Mouse (Mus musculus) olfactory bulb, adult 2 months (tissue): Measurements from ENCODE around the gene Zmiz1.

Source experiments
- CTCF ChIP-seq: fragments of 200-500 bp; IDR thresholded peaks from 2 replicates; pipeline ENCODE4 v1.5.1; 2012; ENCODE audit warnings: low read depth, mild to moderate bottlenecking, low read length, moderate library complexity; ENCODE audit not compliant: insufficient read depth
- POLR2A ChIP-seq: fragments of 200-500 bp; IDR thresholded peaks from 2 replicates; pipeline ENCODE4 v1.6.1; 2012; ENCODE audit warnings: mild to moderate bottlenecking, low read depth, low read length, moderate library complexity; ENCODE audit not compliant: insufficient read depth

DNA sequence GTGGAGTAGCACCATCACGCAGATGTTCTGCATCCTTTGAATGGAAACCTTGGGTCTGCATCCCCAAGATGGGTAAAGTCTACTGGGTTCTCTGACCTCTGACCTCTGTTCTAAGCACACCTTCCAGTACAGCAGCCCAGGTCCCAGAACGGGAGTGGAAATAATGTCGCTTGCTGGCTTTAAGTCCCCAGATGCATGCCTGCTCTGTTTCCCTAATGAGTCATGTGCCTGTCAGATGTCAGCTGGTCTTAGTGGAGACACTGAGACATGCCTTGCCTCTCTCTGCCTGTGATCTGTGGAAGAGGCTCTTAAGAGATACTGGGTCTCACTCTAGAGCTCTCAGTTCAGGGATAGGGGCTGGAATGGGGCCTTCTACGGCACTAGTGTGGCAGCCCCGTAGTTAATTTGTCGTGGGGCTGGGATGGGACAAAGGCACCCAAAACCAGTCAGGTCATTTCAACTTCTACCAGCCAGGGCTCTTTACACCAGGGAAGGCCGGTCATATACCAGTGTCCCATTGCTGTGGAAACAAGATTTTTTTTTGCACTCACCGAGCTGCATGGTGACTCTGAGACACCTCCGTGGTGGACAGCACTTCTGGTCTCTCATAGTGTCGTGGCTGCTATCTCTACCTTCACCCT is 128.0 kb downstream of the Zmiz1 start:
- TF ChIP-seq POLR2A (no peak), CTCF (no peak)
